Mouse (Mus musculus) midbrain, embryonic 14.5 days (tissue): ENCODE measurements around the gene Adm2. TPM values are rescaled to one million over a fixed set of nuclear protein-coding genes. Genes with fewer than 3 reads are reported as not detected.

ENCODE experiments used
- ATAC-seq: fragments of 200-750 bp; cut with Nextera tagmentation; 2 replicates; pipeline ENCODE4 v1.8.0; 2017; ENCODE audit warnings: moderate number of reproducible peaks, moderate library complexity; ENCODE audit not compliant: low FRiP score, low TSS enrichment
- DNase-seq: peaks from one replicate; pipeline ENCODE4 v3.0.0-alpha.2; 2015
- H3K27ac ChIP-seq: fragments of 300-500 bp; sonication (generic); replicated peaks from 2 replicates; pipeline ENCODE4 v1.5.1; 2014; ENCODE audit warnings: mild to moderate bottlenecking, low read depth, low read length, moderate library complexity
- H3K27me3 ChIP-seq: fragments of 300-500 bp; sonication (generic); 2 replicates; pipeline ENCODE4 v1.6.1; 2014; ENCODE audit warnings: low read length, control low read depth, mixed read lengths; ENCODE audit not compliant: control insufficient read depth, insufficient read depth
- H3K36me3 ChIP-seq: fragments of 300-500 bp; sonication (generic); 2 replicates; pipeline ENCODE4 v1.6.1; 2014; ENCODE audit warnings: low read length, control low read depth; ENCODE audit not compliant: control insufficient read depth, insufficient read depth
- H3K4me1 ChIP-seq: fragments of 300-500 bp; sonication (generic); 2 replicates; pipeline ENCODE4 v1.6.1; 2014; ENCODE audit warnings: mild to moderate bottlenecking, antibody characterized with exemption, low read length, control low read depth; ENCODE audit not compliant: control insufficient read depth, insufficient read depth
- H3K4me2 ChIP-seq: fragments of 300-500 bp; sonication (generic); 2 replicates; pipeline ENCODE4 v1.6.1; 2014; ENCODE audit warnings: mild to moderate bottlenecking, low read length, moderate library complexity
- H3K4me3 ChIP-seq: fragments of 300-500 bp; sonication (generic); replicated peaks from 2 replicates; pipeline ENCODE4 v1.5.1; 2014; ENCODE audit warnings: low read depth, low read length
- H3K9ac ChIP-seq: fragments of 300-500 bp; sonication (generic); replicated peaks from 2 replicates; pipeline ENCODE4 v1.6.1; 2014; ENCODE audit warnings: mild to moderate bottlenecking, low read length, moderate library complexity
- H3K9me3 ChIP-seq: fragments of 300-500 bp; sonication (generic); 2 replicates; pipeline ENCODE4 v1.6.1; 2016; ENCODE audit warnings: low read length, control low read depth, mixed read lengths; ENCODE audit not compliant: control insufficient read depth
- WGBS: fragments of 180-500 bp; shearing (Covaris S2); extraction: QIAGEN DNeasy Blood & Tissue Kit; methylation state at CpG from one replicate; pipeline ENCODE4 v1.1.7; 2014; 5-methylcytosine and 5-hydroxymethylcytosine counted together
- polyA plus RNA-seq: library from polyadenylated mRNA; unstranded; fragments of >200 nt; fragmentation: Nextera tagmentation; extraction: Ambion mirVana; gene quantifications from 2 replicates; pipeline ENCODE4 v1.2.1, GENCODE M21; 2014

Adm2 gene
- polyA plus RNA-seq, result not detected in 2 replicates

DNA sequence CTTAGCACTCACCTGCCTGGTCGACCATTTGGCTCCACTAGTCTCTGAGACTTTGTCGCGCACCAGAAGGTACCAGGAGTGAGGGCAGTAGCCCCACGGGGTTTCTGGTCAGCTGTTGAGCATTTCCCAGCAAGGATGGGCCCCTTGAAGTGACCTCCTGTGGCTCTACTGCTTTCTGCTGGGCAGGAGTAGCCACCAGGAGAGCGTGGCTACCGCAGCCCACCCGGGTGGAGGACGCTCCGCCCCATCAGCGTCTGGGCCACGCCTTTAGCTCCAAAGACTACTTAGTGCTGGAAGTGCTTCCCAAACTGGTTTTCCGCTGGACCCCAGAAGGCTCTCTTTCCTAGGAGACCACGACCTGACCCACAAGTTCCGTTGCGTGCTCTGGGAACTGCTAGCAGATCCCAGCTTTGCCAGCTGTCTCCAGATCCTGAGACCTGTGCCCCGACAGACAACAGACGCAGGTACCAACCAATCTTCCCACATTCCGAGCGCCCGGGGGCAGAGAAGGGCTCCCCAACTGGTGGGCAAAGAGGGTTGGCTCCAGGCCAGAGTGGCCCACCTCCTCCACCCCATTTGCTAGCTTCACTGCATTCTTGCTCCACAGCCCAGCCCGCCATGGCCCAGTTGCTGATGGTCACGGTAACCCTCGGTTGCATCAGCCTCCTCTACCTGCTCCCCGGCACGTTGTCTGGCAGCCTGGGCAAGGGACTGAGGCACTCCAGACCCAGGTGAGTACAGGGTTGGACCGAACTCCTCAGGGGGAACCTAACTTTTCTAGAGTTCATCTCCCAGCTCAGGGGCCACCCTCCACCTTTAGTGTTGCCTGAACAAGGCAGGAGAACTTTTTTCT, at the start of gene Adm2:
TSS of gene Adm2 (plus strand) at position 51 of the 853 bp plus-strand sequence.
- no peak within 1 kb of the TSS for H3K4me3 ChIP-seq
- H3K27ac ChIP-seq, result no peak within 1 kb of the TSS
- DNase-seq (no peak), ATAC-seq (no peak)
- H3K36me3 ChIP-seq, result no peaks in the 10 kb centered on the region
- no peak within 1 kb of the TSS for H3K9ac ChIP-seq
- no peaks in the 10 kb centered on the region for H3K4me1 ChIP-seq
- no peaks in the 10 kb centered on the region for H3K9me3 ChIP-seq
- WGBS, result 7% methylated on average over 26 of the region's 26 CpGs
- H3K27me3 ChIP-seq, result no peaks in the 10 kb centered on the region
- peak within 1 kb of the TSS; percentile 23; the same call in 1 of the 2 replicates for H3K4me2 ChIP-seq

DNA sequence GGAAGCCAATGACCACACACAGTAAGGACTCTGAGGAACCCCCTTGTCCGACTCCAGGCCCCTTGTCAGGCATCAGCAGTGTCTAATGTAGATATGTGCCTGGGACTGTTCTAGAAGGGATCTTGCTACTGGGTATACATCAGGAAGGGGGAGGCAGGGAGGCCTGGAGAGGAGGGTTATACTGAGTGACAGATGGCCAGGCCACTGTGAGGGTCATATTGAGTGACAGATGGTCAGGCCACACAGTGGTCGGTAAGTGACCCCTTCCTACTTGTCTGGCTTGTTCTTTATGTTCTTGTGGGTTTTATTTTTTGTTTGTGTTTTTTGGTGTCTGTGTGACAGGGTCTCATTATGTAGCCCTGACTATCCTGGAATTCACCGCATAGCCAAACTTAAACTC, 47.0 kb upstream of the Adm2 start:
- no peak for ATAC-seq
- Histone ChIP-seq H3K36me3 (peaks cover 78% of the 10 kb centered on the region), H3K27ac (no peak overlapping the region), H3K9ac (no peak overlapping the region), H3K27me3 (no peaks in the 10 kb centered on the region), H3K4me3 (no peak overlapping the region), H3K4me2 (no peak overlapping the region), H3K9me3 (no peaks in the 10 kb centered on the region), H3K4me1 (no peaks in the 10 kb centered on the region)
- no peak for DNase-seq
- 79% methylated on average over 3 of the region's 3 CpGs for WGBS

DNA sequence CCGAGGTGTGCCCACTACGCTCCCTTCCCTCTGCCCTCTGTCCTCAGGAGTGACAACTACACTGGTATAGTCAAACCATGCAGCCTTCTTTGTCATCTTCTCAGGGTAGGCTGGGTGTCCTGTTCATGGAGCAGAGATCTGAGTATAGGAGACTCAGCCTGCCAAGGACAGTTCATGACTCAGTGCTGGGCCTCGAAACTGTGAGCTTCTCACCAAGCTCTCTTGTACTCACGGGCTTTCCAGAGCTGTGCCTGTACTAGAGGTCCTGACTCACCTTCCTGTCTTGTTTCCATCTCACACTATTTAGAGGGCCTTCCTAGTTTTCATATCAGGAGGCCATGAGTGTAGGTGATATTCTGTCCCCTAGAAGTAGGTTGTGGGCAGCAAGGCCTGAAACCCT, 45.2 kb upstream of the Adm2 start:
- Histone ChIP-seq H3K36me3 (peaks cover 88% of the 10 kb centered on the region), H3K27me3 (no peaks in the 10 kb centered on the region), H3K27ac (no peak overlapping the region), H3K9ac (no peak overlapping the region), H3K4me3 (no peak overlapping the region), H3K9me3 (no peaks in the 10 kb centered on the region), H3K4me2 (no peak overlapping the region), H3K4me1 (no peaks in the 10 kb centered on the region)
- 95% methylated on average over 4 of the region's 4 CpGs for WGBS
- ATAC-seq (no peak), DNase-seq (no peak)

DNA sequence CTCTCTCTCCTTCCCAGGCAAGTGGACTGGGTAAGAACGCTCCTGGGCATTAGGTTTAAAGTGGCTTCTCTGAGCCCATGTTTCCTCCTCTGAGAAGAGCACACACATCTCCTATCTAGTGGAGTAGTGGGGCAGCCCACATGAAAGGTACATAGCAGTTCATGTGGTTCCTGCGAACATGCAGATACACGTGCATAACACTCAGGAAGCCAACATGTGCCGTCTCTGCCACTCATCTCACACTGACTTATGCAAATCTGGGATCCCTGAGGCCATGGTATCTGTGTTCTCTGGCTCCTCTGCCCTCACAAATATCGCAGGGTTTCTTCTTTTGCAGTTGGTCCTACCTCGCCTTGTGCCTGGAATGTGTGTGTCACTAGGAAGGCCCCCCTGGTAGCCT, 40.0 kb upstream of the Adm2 start:
- 80% methylated on average over 6 of the region's 6 CpGs for WGBS
- peaks cover 97% of the 10 kb centered on the region for H3K36me3 ChIP-seq
- H3K4me1 ChIP-seq, result no peaks in the 10 kb centered on the region
- H3K27me3 ChIP-seq, result no peaks in the 10 kb centered on the region
- no peaks in the 10 kb centered on the region for H3K9me3 ChIP-seq
- H3K4me2 ChIP-seq, result no peak overlapping the region
- no peak overlapping the region for H3K27ac ChIP-seq
- no peak overlapping the region for H3K9ac ChIP-seq
- ATAC-seq, result no peak
- no peak overlapping the region for H3K4me3 ChIP-seq
- DNase-seq, result no peak

DNA sequence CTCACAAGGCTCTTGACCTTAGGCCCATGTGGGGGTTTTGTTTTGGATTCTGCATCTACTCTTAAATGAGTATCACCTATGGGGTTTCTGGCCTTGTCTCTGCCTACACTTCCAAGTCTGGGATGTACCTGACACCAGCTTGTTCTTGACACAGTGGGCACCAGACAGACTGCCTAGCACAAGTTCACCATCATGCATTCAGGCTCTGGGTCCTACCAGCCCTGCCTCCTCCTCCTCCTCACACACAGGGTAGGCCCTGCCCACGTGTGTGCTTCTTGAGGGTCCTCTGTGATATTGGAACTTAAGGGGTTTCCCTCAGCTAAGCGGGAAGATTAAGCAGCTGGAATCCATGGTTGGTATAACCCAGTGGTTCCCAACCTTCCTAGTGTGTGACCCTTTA, 38.4 kb upstream of the Adm2 start:
- no peak overlapping the region for H3K4me2 ChIP-seq
- no peak overlapping the region for H3K27ac ChIP-seq
- ATAC-seq, result no peak
- H3K9ac ChIP-seq, result no peak overlapping the region
- H3K27me3 ChIP-seq, result no peaks in the 10 kb centered on the region
- 81% methylated on average over 2 of the region's 2 CpGs for WGBS
- no peaks in the 10 kb centered on the region for H3K9me3 ChIP-seq
- H3K4me3 ChIP-seq, result no peak overlapping the region
- no peak for DNase-seq
- peaks cover 97% of the 10 kb centered on the region for H3K36me3 ChIP-seq
- no peaks in the 10 kb centered on the region for H3K4me1 ChIP-seq

DNA sequence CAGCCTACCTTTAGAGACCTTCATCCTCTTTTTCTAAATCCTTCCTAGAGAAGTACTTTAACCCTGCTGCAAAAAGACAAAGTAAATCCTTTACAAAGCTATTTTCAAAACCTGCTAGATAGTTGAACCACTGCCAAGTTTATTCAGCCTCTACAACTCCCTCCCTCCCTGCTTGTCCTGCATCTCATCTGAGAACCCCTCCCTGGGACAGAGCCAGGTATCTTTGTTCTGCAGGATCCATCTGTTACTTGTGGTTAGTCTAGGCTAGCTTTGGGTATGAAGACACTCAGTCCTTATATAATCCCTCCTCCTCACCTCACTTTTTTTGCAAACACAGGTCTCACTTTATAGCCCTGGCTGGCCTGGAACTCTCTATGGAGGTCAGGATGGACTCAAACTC, 37.5 kb upstream of the Adm2 start:
- Histone ChIP-seq H3K27me3 (no peaks in the 10 kb centered on the region), H3K36me3 (peaks cover 97% of the 10 kb centered on the region), H3K9me3 (no peaks in the 10 kb centered on the region), H3K4me2 (no peak overlapping the region), H3K9ac (no peak overlapping the region), H3K4me1 (no peaks in the 10 kb centered on the region), H3K4me3 (no peak overlapping the region), H3K27ac (no peak overlapping the region; the same call in 1 of the 2 replicates)
- DNase-seq (no peak), ATAC-seq (no peak)

DNA sequence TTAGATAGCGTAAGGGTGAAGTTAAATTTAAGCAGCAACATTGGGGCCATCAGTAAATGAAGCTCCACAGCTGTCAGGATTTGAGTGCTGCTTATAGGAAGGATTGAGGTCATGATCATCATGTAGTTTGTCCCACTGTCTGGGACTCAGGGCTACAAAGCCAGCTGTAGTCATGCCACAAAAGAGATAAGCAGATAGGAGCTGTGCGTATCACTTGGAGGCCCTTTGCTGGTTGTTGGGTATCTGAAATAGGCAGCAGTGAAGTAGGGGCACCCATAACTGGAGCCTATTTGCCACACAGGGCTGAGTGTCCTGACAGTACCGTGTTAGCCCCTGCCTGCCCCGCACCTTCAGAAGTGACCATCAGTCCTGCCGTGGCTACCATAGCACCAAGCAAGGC, 37.0 kb upstream of the Adm2 start:
- no peak for ATAC-seq
- 97% methylated on average over 5 of the region's 5 CpGs for WGBS
- no peak for DNase-seq
- H3K27me3 ChIP-seq, result no peaks in the 10 kb centered on the region
- H3K36me3 ChIP-seq, result peaks cover 97% of the 10 kb centered on the region
- H3K27ac ChIP-seq, result no peak overlapping the region
- H3K9me3 ChIP-seq, result no peaks in the 10 kb centered on the region
- H3K4me2 ChIP-seq, result no peak overlapping the region
- H3K4me3 ChIP-seq, result no peak overlapping the region
- no peak overlapping the region for H3K9ac ChIP-seq
- H3K4me1 ChIP-seq, result no peaks in the 10 kb centered on the region

DNA sequence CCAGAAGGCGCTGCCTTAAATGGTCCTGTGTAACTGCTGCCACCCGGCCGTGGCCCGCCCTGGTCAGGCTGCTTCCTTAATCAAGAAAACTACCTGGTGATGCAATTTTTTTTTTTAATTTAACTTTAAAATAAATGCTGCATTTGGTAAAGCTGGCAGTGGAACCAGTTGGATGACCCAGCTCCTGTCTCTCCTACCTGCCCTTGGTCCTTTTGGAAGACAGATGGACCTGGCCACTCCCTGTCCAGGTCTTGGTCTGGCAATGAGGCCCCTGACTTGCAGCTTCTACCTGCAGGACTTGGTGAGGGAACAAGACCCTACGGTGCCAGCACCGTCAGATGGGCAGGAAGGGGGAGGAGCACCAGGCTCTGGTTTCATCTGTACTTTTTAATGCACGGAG, 36.4 kb upstream of the Adm2 start:
- no peaks in the 10 kb centered on the region for H3K27me3 ChIP-seq
- no peaks in the 10 kb centered on the region for H3K9me3 ChIP-seq
- H3K27ac ChIP-seq, result no peak overlapping the region
- no peak overlapping the region for H3K4me2 ChIP-seq
- H3K4me3 ChIP-seq, result no peak overlapping the region
- WGBS, result 91% methylated on average over 7 of the region's 7 CpGs
- peaks cover 97% of the 10 kb centered on the region for H3K36me3 ChIP-seq
- no peak overlapping the region for H3K9ac ChIP-seq
- ATAC-seq (no peak), DNase-seq (no peak)
- no peaks in the 10 kb centered on the region for H3K4me1 ChIP-seq

DNA sequence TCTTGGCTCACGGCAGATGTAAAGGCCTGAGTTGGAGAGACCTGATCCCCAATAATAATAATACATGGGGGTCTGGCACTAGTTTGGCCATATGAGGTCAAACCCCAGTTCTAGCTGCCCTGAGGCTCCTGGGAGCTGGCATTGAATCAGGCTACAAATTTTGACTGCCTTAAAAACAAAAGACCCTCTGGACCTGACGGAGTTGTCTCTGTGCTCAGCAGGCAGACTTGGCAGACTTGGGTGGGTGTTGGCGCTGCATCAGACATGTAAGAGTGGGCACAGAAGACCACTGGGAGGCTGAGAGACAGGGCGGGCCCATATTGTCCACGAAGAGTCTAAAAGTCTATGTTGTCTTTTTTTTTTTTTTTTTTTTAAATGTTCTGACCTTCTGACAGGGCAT, 35.9 kb upstream of the Adm2 start:
- ATAC-seq (no peak), DNase-seq (no peak)
- Histone ChIP-seq H3K27me3 (no peaks in the 10 kb centered on the region), H3K4me3 (no peak overlapping the region), H3K9me3 (no peaks in the 10 kb centered on the region), H3K36me3 (peaks cover 95% of the 10 kb centered on the region), H3K9ac (no peak overlapping the region), H3K4me1 (no peaks in the 10 kb centered on the region), H3K27ac (no peak overlapping the region), H3K4me2 (no peak overlapping the region)
- WGBS, result 91% methylated on average over 5 of the region's 5 CpGs
